Mouse (Mus musculus): Measurements from ENCODE around the gene Lgr6. TPM values are rescaled to one million over a fixed set of nuclear protein-coding genes. Genes with fewer than 3 reads are reported as not detected.

The Lgr6 gene
- not detected in 2 replicates for polyA plus RNA-seq (2012; ENCODE audit: insufficient read depth, insufficient read length, missing spikeins)

GRCm38 (mm10) chr1:135105124-135105523 lies at the start of gene Lgr6:
Lgr6 (minus strand) TSS chr1:135105276.
- Histone ChIP-seq H3K4me3 (ENCODE audit: insufficient read depth, low read length) (no peak within 1 kb of the TSS), H3K4me1 (ENCODE audit: control insufficient read depth, insufficient read depth, low read length) (no peaks in the 10 kb centered on the region), H3K27ac (ENCODE audit: insufficient read depth, low read depth, low read length) (no peak within 1 kb of the TSS)
- no peak for TF ChIP-seq POLR2A (IDR thresholded peaks at IDR 0.05; ENCODE audit: borderline replicate concordance, low read depth, low read length)
- no peak for TF ChIP-seq CTCF (IDR thresholded peaks at IDR 0.05; ENCODE audit: low read depth, low read length)

GRCm38 (mm10) chr1:135154411-135154959 lies 49.4 kb upstream of the Lgr6 start:
- Histone ChIP-seq H3K4me1 (ENCODE audit: control insufficient read depth, insufficient read depth, low read length) (peaks cover 13% of the 10 kb centered on the region), H3K4me3 (ENCODE audit: insufficient read depth, low read length) (no peak overlapping the region), H3K27ac (ENCODE audit: insufficient read depth, low read depth, low read length) (no peak overlapping the region)
- TF ChIP-seq POLR2A (IDR thresholded peaks at IDR 0.05; ENCODE audit: borderline replicate concordance, low read depth, low read length) = no peak
- peak; percentile 66 for TF ChIP-seq CTCF (IDR thresholded peaks at IDR 0.05; ENCODE audit: low read depth, low read length)

- Histone ChIP-seq H3K4me3 (ENCODE audit: insufficient read depth, low read length) (no peak overlapping the region), H3K27ac (ENCODE audit: insufficient read depth, low read depth, low read length) (no peak overlapping the region), H3K4me1 (ENCODE audit: control insufficient read depth, insufficient read depth, low read length) (peaks cover 15% of the 10 kb centered on the region)
- no peak for TF ChIP-seq CTCF (IDR thresholded peaks at IDR 0.05; ENCODE audit: low read depth, low read length)
- no peak for TF ChIP-seq POLR2A (IDR thresholded peaks at IDR 0.05; ENCODE audit: borderline replicate concordance, low read depth, low read length)
Measured at GRCm38 (mm10) chr1:135154011-135154410, 48.9 kb upstream of the Lgr6 start.

- TF ChIP-seq CTCF (IDR thresholded peaks at IDR 0.05; ENCODE audit: low read depth, low read length) (no peak), POLR2A (IDR thresholded peaks at IDR 0.05; ENCODE audit: borderline replicate concordance, low read depth, low read length) (no peak)
- peak overlapping the region; percentile 29 for H3K4me3 ChIP-seq (ENCODE audit: insufficient read depth, low read length)
- H3K4me1 ChIP-seq (ENCODE audit: control insufficient read depth, insufficient read depth, low read length) = peaks cover 16% of the 10 kb centered on the region
- no peak overlapping the region for H3K27ac ChIP-seq (ENCODE audit: insufficient read depth, low read depth, low read length)
Measured at GRCm38 (mm10) chr1:135148996-135149395, 43.9 kb upstream of the Lgr6 start.

GRCm38 (mm10) chr1:135148476-135148875 lies 43.4 kb upstream of the Lgr6 start:
- no peak for TF ChIP-seq CTCF (IDR thresholded peaks at IDR 0.05; ENCODE audit: low read depth, low read length)
- no peak for TF ChIP-seq POLR2A (IDR thresholded peaks at IDR 0.05; ENCODE audit: borderline replicate concordance, low read depth, low read length)
- H3K4me1 ChIP-seq (ENCODE audit: control insufficient read depth, insufficient read depth, low read length) = peaks cover 16% of the 10 kb centered on the region
- H3K4me3 ChIP-seq (ENCODE audit: insufficient read depth, low read length) = peak overlapping the region; percentile 80
- H3K27ac ChIP-seq (ENCODE audit: insufficient read depth, low read depth, low read length) = peak overlapping the region; percentile 84; the same call in 1 of the 2 replicates

- H3K4me1 ChIP-seq (ENCODE audit: control insufficient read depth, insufficient read depth, low read length) = peaks cover 16% of the 10 kb centered on the region
- no peak for TF ChIP-seq CTCF (IDR thresholded peaks at IDR 0.05; ENCODE audit: low read depth, low read length)
- no peak for TF ChIP-seq POLR2A (IDR thresholded peaks at IDR 0.05; ENCODE audit: borderline replicate concordance, low read depth, low read length)
- peak overlapping the region; percentile 80 for H3K4me3 ChIP-seq (ENCODE audit: insufficient read depth, low read length)
- peak overlapping the region; percentile 84 for H3K27ac ChIP-seq (ENCODE audit: insufficient read depth, low read depth, low read length)
Measured at GRCm38 (mm10) chr1:135147702-135148058, 42.6 kb upstream of the Lgr6 start.

- peak overlapping the region; percentile 80 for H3K4me3 ChIP-seq (ENCODE audit: insufficient read depth, low read length)
- TF ChIP-seq POLR2A (IDR thresholded peaks at IDR 0.05; ENCODE audit: borderline replicate concordance, low read depth, low read length) = no peak
- TF ChIP-seq CTCF (IDR thresholded peaks at IDR 0.05; ENCODE audit: low read depth, low read length) = no peak
- peaks cover 16% of the 10 kb centered on the region for H3K4me1 ChIP-seq (ENCODE audit: control insufficient read depth, insufficient read depth, low read length)
- H3K27ac ChIP-seq (ENCODE audit: insufficient read depth, low read depth, low read length) = peak overlapping the region; percentile 99
Measured at GRCm38 (mm10) chr1:135146946-135147701, 42.0 kb upstream of the Lgr6 start.

GRCm38 (mm10) chr1:135146077-135146945 lies 41.2 kb upstream of the Lgr6 start, which contains the start of gene Arl8a:
Arl8a (plus strand) TSS chr1:135146824.
- no peak for TF ChIP-seq POLR2A (IDR thresholded peaks at IDR 0.05; ENCODE audit: borderline replicate concordance, low read depth, low read length)
- no peak for TF ChIP-seq CTCF (IDR thresholded peaks at IDR 0.05; ENCODE audit: low read depth, low read length)
- peak within 1 kb of the TSS; percentile 99 for H3K27ac ChIP-seq (ENCODE audit: insufficient read depth, low read depth, low read length)
- H3K4me1 ChIP-seq (ENCODE audit: control insufficient read depth, insufficient read depth, low read length) = peaks cover 16% of the 10 kb centered on the region
- peak within 1 kb of the TSS; percentile 80 for H3K4me3 ChIP-seq (ENCODE audit: insufficient read depth, low read length)

- Histone ChIP-seq H3K4me1 (ENCODE audit: control insufficient read depth, insufficient read depth, low read length) (peaks cover under 1% of the 10 kb centered on the region; the same call in 1 of the 2 replicates), H3K4me3 (ENCODE audit: insufficient read depth, low read length) (no peak overlapping the region), H3K27ac (ENCODE audit: insufficient read depth, low read depth, low read length) (no peak overlapping the region)
- no peak for TF ChIP-seq POLR2A (IDR thresholded peaks at IDR 0.05; ENCODE audit: borderline replicate concordance, low read depth, low read length)
- TF ChIP-seq CTCF (IDR thresholded peaks at IDR 0.05; ENCODE audit: low read depth, low read length) = no peak
Measured at GRCm38 (mm10) chr1:135143940-135144339, 38.9 kb upstream of the Lgr6 start.

All from bone marrow macrophage, adult 2 months (primary cell).